Mouse (Mus musculus): ENCODE data around the gene Sema7a. TPM values are rescaled to one million over a fixed set of nuclear protein-coding genes. Genes with fewer than 3 reads are reported as not detected.

The Sema7a gene
- polyA plus RNA-seq, 1 experiment from 2014 or later, result 0.35 TPM

DNA sequence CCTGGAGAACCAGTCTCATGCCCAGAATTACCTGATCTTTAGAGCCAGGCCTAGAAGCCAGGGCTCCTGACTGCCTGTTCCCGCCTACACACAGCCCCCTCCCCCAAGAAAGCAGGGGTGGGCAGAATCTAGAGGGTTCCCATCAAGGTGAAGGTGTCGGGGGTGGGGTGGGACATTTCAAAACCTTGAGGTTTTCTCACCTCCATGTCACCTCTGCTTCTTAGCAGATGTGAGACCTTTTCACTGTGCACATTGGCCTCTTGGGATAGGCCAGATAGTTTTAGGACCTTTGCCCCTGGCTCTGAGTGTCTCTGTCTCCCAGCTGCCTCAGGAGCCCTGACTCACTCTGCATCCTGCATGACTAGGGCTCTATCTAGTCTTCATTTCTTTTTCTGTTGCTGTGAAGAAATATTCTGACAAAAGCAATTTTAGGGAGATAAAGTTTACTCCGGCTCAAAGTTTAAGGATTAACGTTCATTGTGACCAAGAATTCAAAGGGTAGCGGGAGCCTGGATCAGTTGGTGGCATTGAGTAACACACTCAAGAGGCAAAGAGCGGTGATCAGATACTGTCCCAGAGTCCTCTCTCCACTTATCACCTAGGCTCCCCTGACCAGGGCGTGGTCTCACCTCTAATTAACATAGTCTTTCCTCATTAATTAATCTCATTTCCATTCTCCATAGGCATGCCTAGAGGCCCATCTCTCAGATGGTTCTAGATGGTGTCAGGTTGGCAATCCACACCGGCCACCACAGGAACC, 29.1 kb downstream of the Sema7a start:
- ATAC-seq (ENCODE audit: insufficient number of reproducible peaks, low FRiP score, low TSS enrichment, low read depth) (no peak), DNase-seq (ENCODE audit: low spot score) (no peak)
- no peak overlapping the region for H3K9ac ChIP-seq (ENCODE audit: low read length)
- H3K4me3 ChIP-seq (ENCODE audit: low read depth, low read length), result no peak overlapping the region
- peaks cover 15% of the 10 kb centered on the region for H3K4me1 ChIP-seq (ENCODE audit: control insufficient read depth, insufficient read depth, low read length)
- H3K27ac ChIP-seq (replicated peaks; ENCODE audit: low read depth, low read length), result no peak overlapping the region
- no peaks in the 10 kb centered on the region for H3K9me3 ChIP-seq (ENCODE audit: control insufficient read depth, low read length)
- no peaks in the 10 kb centered on the region for H3K36me3 ChIP-seq (ENCODE audit: control insufficient read depth, insufficient read depth, low read length)
- no peak overlapping the region for H3K4me2 ChIP-seq (ENCODE audit: low read depth, severe bottlenecking)
- H3K27me3 ChIP-seq (ENCODE audit: control insufficient read depth, insufficient read depth, low read length), result no peaks in the 10 kb centered on the region
- 91% methylated on average over 8 of the region's 8 CpGs for WGBS

DNA sequence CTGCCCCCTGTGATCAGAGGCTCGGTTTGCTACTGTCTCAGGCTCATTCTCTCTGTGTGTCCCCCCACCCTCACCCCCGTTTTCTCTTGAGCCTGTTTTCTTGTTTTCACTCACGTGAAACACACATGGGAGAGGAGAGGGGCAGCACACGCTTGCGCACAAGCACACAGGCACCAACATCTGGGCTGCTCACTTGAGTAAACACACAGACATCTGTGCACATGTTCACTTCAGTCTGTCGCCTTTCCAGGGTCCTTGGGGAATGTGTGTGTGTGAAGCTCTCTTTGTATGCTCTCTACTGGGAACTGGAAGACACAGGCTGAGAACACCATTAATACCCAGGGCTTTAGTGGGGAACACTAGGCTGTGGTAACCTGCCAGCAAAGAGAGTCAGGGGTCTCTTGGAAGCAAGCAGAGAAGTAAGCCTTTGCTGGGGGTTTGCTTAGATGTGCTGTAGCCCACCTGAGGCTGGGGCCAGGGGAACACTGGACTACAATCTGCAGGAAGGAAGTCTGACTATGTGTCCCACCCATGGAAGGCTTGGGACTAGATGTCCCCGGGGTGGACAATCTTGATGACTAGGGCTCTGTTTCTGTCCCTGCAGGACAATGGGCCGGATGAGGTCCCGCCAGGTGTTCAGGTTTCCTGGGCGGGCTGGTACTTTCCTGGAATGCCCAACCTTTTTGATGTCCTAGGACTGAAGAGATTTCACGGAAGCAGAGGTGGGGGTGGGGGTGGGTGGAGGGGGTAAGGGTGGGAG, 30.0 kb downstream of the Sema7a start:
- no peak overlapping the region for H3K4me3 ChIP-seq (ENCODE audit: low read depth, low read length)
- peaks cover 20% of the 10 kb centered on the region for H3K4me1 ChIP-seq (ENCODE audit: control insufficient read depth, insufficient read depth, low read length)
- H3K36me3 ChIP-seq (ENCODE audit: control insufficient read depth, insufficient read depth, low read length), result no peaks in the 10 kb centered on the region
- H3K4me2 ChIP-seq (ENCODE audit: low read depth, severe bottlenecking), result no peak overlapping the region
- H3K9me3 ChIP-seq (ENCODE audit: control insufficient read depth, low read length), result no peaks in the 10 kb centered on the region
- DNase-seq (ENCODE audit: low spot score), result no peak
- 81% methylated on average over 11 of the region's 11 CpGs for WGBS
- H3K9ac ChIP-seq (ENCODE audit: low read length), result no peak overlapping the region
- ATAC-seq (ENCODE audit: insufficient number of reproducible peaks, low FRiP score, low TSS enrichment, low read depth), result no peak
- no peaks in the 10 kb centered on the region for H3K27me3 ChIP-seq (ENCODE audit: control insufficient read depth, insufficient read depth, low read length)
- H3K27ac ChIP-seq (replicated peaks; ENCODE audit: low read depth, low read length), result no peak overlapping the region

DNA sequence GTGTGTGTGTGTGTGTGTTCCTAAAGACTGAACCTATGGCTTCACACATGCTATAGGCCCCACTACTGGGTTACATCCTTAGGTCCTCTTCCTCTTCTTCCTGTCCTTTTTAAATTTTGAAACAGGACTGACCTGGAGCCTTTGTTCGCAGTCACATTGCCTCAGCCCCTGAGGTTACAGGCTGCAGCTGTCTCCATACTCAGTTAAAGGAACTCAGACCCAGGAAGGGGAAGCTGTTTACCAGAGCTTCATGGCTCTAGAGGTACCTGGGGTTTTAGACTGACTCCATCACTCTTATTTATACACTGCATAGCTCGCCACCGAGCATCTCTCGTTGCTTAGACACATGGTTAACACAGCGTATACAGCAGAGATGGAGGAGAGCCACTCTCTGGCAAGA, 31.5 kb downstream of the Sema7a start:
- no peak for ATAC-seq (ENCODE audit: insufficient number of reproducible peaks, low FRiP score, low TSS enrichment, low read depth)
- no peak overlapping the region for H3K4me2 ChIP-seq (ENCODE audit: low read depth, severe bottlenecking)
- no peaks in the 10 kb centered on the region for H3K27me3 ChIP-seq (ENCODE audit: control insufficient read depth, insufficient read depth, low read length)
- 91% methylated on average over 5 of the region's 5 CpGs for WGBS
- no peak overlapping the region for H3K4me3 ChIP-seq (ENCODE audit: low read depth, low read length)
- no peaks in the 10 kb centered on the region for H3K9me3 ChIP-seq (ENCODE audit: control insufficient read depth, low read length)
- H3K27ac ChIP-seq (replicated peaks; ENCODE audit: low read depth, low read length), result no peak overlapping the region
- peaks cover 20% of the 10 kb centered on the region for H3K4me1 ChIP-seq (ENCODE audit: control insufficient read depth, insufficient read depth, low read length)
- H3K36me3 ChIP-seq (ENCODE audit: control insufficient read depth, insufficient read depth, low read length), result no peaks in the 10 kb centered on the region
- no peak overlapping the region for H3K9ac ChIP-seq (ENCODE audit: low read length)
- DNase-seq (ENCODE audit: low spot score), result no peak

DNA sequence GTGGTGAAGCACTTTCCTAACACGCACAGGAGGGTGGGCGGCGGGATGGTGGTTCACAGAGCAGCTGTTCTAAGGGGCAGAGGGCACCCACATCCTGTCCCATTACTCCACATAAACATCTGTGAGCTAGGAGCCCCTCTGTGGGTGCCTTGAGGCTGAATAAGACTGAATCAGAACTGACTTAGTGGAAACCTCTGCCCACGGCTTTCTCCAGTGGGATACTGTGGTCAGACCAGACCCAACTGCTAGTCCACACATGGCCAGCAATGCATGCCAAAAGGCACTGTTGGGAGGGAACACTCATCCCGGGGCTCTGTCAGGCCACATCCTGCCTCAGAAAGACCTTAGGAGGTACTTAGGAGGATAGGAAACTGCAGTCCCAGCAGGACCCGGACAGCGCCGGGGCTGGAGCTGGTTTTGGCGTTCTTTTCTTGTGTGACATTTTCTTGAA, 32.3 kb downstream of the Sema7a start:
- DNase-seq (ENCODE audit: low spot score), result peak; percentile 29
- H3K4me2 ChIP-seq (ENCODE audit: low read depth, severe bottlenecking), result no peak overlapping the region
- H3K9ac ChIP-seq (ENCODE audit: low read length), result no peak overlapping the region; the same call in 1 of the 2 replicates
- peaks cover 20% of the 10 kb centered on the region for H3K4me1 ChIP-seq (ENCODE audit: control insufficient read depth, insufficient read depth, low read length)
- peak overlapping the region; percentile 63 for H3K27ac ChIP-seq (replicated peaks; ENCODE audit: low read depth, low read length)
- no peak for ATAC-seq (ENCODE audit: insufficient number of reproducible peaks, low FRiP score, low TSS enrichment, low read depth)
- H3K9me3 ChIP-seq (ENCODE audit: control insufficient read depth, low read length), result no peaks in the 10 kb centered on the region
- H3K27me3 ChIP-seq (ENCODE audit: control insufficient read depth, insufficient read depth, low read length), result no peaks in the 10 kb centered on the region
- WGBS, result 56% methylated on average over 9 of the region's 9 CpGs
- no peaks in the 10 kb centered on the region for H3K36me3 ChIP-seq (ENCODE audit: control insufficient read depth, insufficient read depth, low read length)
- no peak overlapping the region for H3K4me3 ChIP-seq (ENCODE audit: low read depth, low read length)

DNA sequence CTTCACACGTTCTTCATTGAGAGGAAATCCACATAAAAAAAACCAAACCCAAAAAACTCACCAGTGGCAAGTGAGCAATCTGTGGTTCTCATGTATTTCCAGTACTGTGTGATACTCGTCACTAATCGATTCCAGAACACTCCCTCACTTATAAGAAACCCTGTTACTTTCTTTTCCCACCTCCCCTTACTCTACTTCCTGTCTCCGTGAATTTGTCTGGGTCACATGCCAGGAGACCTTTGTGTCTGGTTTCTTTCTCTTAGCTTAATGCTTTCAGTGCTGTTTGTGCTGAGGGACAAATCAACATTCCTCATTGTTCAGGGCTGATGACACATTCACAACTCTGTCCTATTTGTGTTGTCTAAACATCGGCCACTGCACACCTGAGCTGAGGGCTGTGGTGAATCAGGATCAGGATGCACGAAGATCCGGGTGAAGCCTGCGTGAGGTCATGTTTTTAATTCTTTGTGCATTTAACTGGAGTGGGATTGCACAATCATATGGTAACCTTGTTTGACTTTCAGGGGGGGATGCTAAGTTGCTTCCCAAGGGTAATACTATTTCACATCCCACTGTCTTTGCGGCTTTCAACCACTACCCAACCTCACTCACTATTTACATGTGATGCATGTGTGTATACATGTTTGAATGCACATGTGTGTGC, 33.0 kb downstream of the Sema7a start:
- Histone ChIP-seq H3K9me3 (ENCODE audit: control insufficient read depth, low read length) (no peaks in the 10 kb centered on the region), H3K27ac (replicated peaks; ENCODE audit: low read depth, low read length) (peak overlapping the region; percentile 63), H3K4me2 (ENCODE audit: low read depth, severe bottlenecking) (no peak overlapping the region), H3K27me3 (ENCODE audit: control insufficient read depth, insufficient read depth, low read length) (no peaks in the 10 kb centered on the region), H3K9ac (ENCODE audit: low read length) (no peak overlapping the region; the same call in 1 of the 2 replicates), H3K4me3 (ENCODE audit: low read depth, low read length) (no peak overlapping the region), H3K36me3 (ENCODE audit: control insufficient read depth, insufficient read depth, low read length) (no peaks in the 10 kb centered on the region), H3K4me1 (ENCODE audit: control insufficient read depth, insufficient read depth, low read length) (peaks cover 20% of the 10 kb centered on the region)
- DNase-seq (ENCODE audit: low spot score) (peak; percentile 38), ATAC-seq (ENCODE audit: insufficient number of reproducible peaks, low FRiP score, low TSS enrichment, low read depth) (no peak)
- WGBS, result 44% methylated on average over 9 of the region's 9 CpGs

DNA sequence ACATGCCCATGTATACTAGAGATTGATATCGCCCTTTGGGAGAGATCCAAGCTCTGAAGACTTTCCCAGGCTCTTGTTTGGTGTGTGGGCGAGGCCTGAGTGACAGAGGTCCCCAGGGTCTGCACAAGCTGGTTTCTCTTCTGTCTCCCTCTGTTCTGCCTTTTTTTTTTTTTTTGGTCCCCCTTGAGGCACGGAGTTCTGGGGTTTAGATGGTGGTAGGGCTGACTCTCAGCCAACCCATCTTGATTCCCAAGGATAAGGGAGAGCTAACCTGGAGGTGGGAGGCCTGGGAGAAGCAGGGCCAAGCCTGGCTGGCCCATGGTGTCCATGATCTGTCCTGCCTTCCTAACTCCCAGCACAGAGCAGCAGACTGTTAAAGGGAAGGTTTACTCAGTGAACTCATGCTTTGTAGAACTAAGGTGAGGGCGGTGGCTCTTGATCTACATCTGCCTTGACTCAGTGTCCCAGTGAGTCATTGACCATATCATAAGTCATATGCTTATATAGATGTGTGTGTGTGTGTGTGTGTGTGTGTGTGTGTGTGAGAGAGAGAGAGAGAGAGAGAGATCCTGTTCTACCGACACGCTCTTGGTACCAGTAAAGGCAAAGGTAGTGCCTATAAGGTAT, 33.6 kb downstream of the Sema7a start:
- no peak overlapping the region for H3K4me3 ChIP-seq (ENCODE audit: low read depth, low read length)
- H3K4me1 ChIP-seq (ENCODE audit: control insufficient read depth, insufficient read depth, low read length), result peaks cover 20% of the 10 kb centered on the region
- no peaks in the 10 kb centered on the region for H3K27me3 ChIP-seq (ENCODE audit: control insufficient read depth, insufficient read depth, low read length)
- peak overlapping the region; percentile 63 for H3K27ac ChIP-seq (replicated peaks; ENCODE audit: low read depth, low read length)
- DNase-seq (ENCODE audit: low spot score), result no peak
- no peak for ATAC-seq (ENCODE audit: insufficient number of reproducible peaks, low FRiP score, low TSS enrichment, low read depth)
- 87% methylated on average over 6 of the region's 6 CpGs for WGBS
- no peak overlapping the region for H3K9ac ChIP-seq (ENCODE audit: low read length)
- no peak overlapping the region for H3K4me2 ChIP-seq (ENCODE audit: low read depth, severe bottlenecking)
- no peaks in the 10 kb centered on the region for H3K36me3 ChIP-seq (ENCODE audit: control insufficient read depth, insufficient read depth, low read length)
- no peaks in the 10 kb centered on the region for H3K9me3 ChIP-seq (ENCODE audit: control insufficient read depth, low read length)

DNA sequence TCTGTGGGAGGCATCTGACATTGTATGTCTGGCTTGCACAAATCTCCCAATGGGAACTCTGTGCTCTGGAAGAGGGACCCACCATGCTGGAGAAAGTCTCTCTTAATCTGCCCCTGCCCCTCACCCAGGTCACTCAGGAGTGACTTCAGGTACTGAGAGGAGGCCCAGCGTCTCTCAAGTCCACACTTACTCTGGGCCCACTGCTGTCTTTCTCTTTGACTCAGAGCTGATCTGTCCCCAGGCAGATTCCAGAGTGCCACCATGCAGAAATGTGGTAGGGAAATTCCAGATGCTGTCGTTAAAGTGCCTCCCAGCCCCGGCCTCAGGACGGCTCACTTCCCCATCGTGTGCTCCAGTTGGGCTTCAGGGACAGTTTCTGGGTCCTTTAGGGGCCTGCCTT, 34.3 kb downstream of the Sema7a start:
- Histone ChIP-seq H3K27ac (replicated peaks; ENCODE audit: low read depth, low read length) (no peak overlapping the region), H3K9me3 (ENCODE audit: control insufficient read depth, low read length) (no peaks in the 10 kb centered on the region), H3K4me1 (ENCODE audit: control insufficient read depth, insufficient read depth, low read length) (peaks cover 20% of the 10 kb centered on the region), H3K9ac (ENCODE audit: low read length) (no peak overlapping the region), H3K36me3 (ENCODE audit: control insufficient read depth, insufficient read depth, low read length) (no peaks in the 10 kb centered on the region), H3K4me2 (ENCODE audit: low read depth, severe bottlenecking) (no peak overlapping the region), H3K27me3 (ENCODE audit: control insufficient read depth, insufficient read depth, low read length) (no peaks in the 10 kb centered on the region), H3K4me3 (ENCODE audit: low read depth, low read length) (no peak overlapping the region)
- WGBS, result 39% methylated on average over 5 of the region's 5 CpGs
- DNase-seq (ENCODE audit: low spot score) (no peak), ATAC-seq (ENCODE audit: insufficient number of reproducible peaks, low FRiP score, low TSS enrichment, low read depth) (no peak)

DNA sequence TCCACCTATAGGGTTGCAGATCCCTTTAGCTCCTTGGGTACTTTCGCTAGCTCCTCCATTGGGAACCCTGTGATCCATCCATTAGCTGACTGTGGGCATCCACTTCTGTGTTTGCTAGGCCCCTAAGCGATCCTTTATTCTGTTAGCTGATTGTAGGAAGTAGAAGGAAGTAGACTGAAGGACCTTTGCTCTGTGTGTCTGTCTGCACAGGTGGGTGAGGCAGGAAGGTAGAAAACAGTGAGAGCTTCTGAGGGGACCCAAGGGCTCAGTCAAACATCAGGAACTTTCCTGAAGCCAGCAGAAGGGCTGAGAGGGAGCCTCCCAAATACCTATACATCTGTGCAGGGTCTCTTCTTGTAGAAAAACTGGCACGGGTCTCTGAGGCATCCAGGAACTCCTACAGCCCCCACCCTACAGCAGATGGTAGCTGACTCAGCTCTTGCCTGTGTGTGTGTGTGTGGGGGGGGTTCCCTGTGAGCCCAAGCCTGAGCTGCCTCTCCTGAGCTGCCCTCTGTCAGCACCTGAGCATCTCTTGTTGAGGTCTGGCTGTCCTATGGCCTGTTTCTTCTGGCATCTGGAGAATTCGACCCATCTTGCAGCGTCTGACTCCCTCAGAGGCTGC, 35.4 kb downstream of the Sema7a start:
- Histone ChIP-seq H3K27me3 (ENCODE audit: control insufficient read depth, insufficient read depth, low read length) (no peaks in the 10 kb centered on the region), H3K27ac (replicated peaks; ENCODE audit: low read depth, low read length) (no peak overlapping the region), H3K4me3 (ENCODE audit: low read depth, low read length) (no peak overlapping the region), H3K9me3 (ENCODE audit: control insufficient read depth, low read length) (no peaks in the 10 kb centered on the region), H3K4me1 (ENCODE audit: control insufficient read depth, insufficient read depth, low read length) (peaks cover 20% of the 10 kb centered on the region), H3K9ac (ENCODE audit: low read length) (no peak overlapping the region), H3K36me3 (ENCODE audit: control insufficient read depth, insufficient read depth, low read length) (no peaks in the 10 kb centered on the region), H3K4me2 (ENCODE audit: low read depth, severe bottlenecking) (no peak overlapping the region)
- WGBS, result 72% methylated on average over 5 of the region's 5 CpGs
- ATAC-seq (ENCODE audit: insufficient number of reproducible peaks, low FRiP score, low TSS enrichment, low read depth) (no peak), DNase-seq (ENCODE audit: low spot score) (no peak)
